Mouse (Mus musculus) intestine, embryonic 16.5 days (tissue): Measurements from ENCODE around the gene H2-DMb1. TPM values are rescaled to one million over a fixed set of nuclear protein-coding genes. Genes with fewer than 3 reads are reported as not detected.

Experiments used
- ATAC-seq: fragments of 200-750 bp; cut with Nextera tagmentation; 2 replicates; pipeline ENCODE4 v1.8.0; 2017; ENCODE audit warnings: moderate TSS enrichment, moderate library complexity
- H3K27ac ChIP-seq: fragments of 300-500 bp; sonication (generic); 2 replicates; pipeline ENCODE4 v1.5.1; 2014; ENCODE audit warnings: mild to moderate bottlenecking, low read length
- H3K27me3 ChIP-seq: fragments of 300-500 bp; sonication (generic); replicated peaks from 2 replicates; pipeline ENCODE4 v1.6.1; 2014; ENCODE audit warnings: low read length, control low read depth, mixed read lengths; ENCODE audit not compliant: control insufficient read depth, insufficient read depth
- H3K36me3 ChIP-seq: fragments of 300-500 bp; sonication (generic); 2 replicates; pipeline ENCODE4 v1.6.1; 2014; ENCODE audit warnings: low read length, control low read depth; ENCODE audit not compliant: control insufficient read depth, insufficient read depth
- H3K4me1 ChIP-seq: fragments of 300-500 bp; sonication (generic); 2 replicates; pipeline ENCODE4 v1.6.1; 2014; ENCODE audit warnings: low read length, control low read depth, mixed read lengths; ENCODE audit not compliant: control insufficient read depth, insufficient read depth
- H3K4me2 ChIP-seq: fragments of 300-500 bp; sonication (generic); 2 replicates; pipeline ENCODE4 v1.6.1; 2014; ENCODE audit warnings: low read depth, low read length, control low read depth
- H3K4me3 ChIP-seq: fragments of 300-500 bp; sonication (generic); 2 replicates; pipeline ENCODE4 v1.5.1; 2014; ENCODE audit warnings: mild to moderate bottlenecking, low read length
- H3K9ac ChIP-seq: fragments of 300-500 bp; sonication (generic); 2 replicates; pipeline ENCODE4 v1.6.1; 2014; ENCODE audit warnings: low read depth, low read length
- H3K9me3 ChIP-seq: fragments of 300-500 bp; sonication (generic); 2 replicates; pipeline ENCODE4 v1.6.1; 2016; ENCODE audit warnings: low read length, control low read depth; ENCODE audit not compliant: control insufficient read depth
- WGBS: fragments of 180-500 bp; shearing (Covaris S2); extraction: QIAGEN DNeasy Blood & Tissue Kit; methylation state at CpG from one replicate; pipeline ENCODE4 v1.1.7; 2014; 5-methylcytosine and 5-hydroxymethylcytosine counted together
- polyA plus RNA-seq: library from polyadenylated mRNA; unstranded; fragments of >200 nt; fragmentation: Nextera tagmentation; extraction: Ambion mirVana; gene quantifications from 2 replicates; pipeline ENCODE4 v1.2.1, GENCODE M21; 2015

The H2-DMb1 gene
- polyA plus RNA-seq, 1 experiment from 2014 or later, result 3.0 TPM

DNA sequence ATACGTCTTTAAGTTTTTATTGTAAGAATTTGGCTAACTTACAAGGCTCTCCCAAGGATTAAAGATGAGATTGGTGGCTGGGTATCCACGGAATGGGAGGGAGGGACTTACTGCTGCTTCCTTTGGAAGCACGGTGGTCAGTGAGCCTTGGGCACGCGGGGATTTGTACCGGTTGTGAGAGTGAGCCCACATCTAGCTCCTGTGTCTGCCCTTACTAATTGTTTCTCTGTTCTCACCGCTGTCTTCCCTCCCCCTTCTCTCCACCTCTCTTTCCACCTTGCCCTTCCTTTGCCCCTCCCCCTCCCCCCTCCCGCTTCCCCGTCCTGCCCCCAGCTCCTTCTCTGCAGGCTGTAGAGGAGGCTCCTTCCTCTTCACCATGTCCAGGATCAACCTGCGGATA lies 55.5 kb downstream of the H2-DMb1 start:
- no peak for ATAC-seq
- 23% methylated on average over 10 of the region's 10 CpGs for WGBS
- no peak overlapping the region for H3K9ac ChIP-seq

DNA sequence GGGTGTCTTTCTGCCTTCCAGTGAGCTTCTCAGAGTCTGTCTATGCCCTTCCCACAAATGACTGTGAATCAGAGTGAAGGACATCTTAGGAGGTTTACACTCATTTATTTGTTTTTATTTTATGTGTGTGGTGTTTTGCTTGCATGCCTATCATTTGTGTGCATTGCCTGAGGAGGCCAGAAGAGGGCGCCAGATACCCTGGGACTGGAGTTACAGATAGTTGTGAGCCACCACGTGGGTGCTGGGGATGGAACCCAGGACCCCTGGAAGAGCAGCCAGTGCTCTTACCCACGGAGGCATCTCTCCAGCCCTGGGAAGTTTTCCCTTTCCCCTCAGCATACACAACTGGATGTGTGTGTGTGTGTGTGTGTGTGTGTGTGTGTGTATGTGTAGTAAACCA lies 56.8 kb downstream of the H2-DMb1 start:
- H3K4me1 ChIP-seq, result peaks cover 2% of the 10 kb centered on the region
- peaks cover 26% of the 10 kb centered on the region for H3K27me3 ChIP-seq
- no peak overlapping the region for H3K9ac ChIP-seq
- H3K27ac ChIP-seq, result no peak overlapping the region
- no peaks in the 10 kb centered on the region for H3K9me3 ChIP-seq
- no peaks in the 10 kb centered on the region for H3K36me3 ChIP-seq
- H3K4me3 ChIP-seq, result no peak overlapping the region
- no peak overlapping the region for H3K4me2 ChIP-seq
- WGBS, result 41% methylated on average over 3 of the region's 3 CpGs
- ATAC-seq, result no peak

More for the DNA sequence above, 55.5 kb downstream of the H2-DMb1 start:
- Histone ChIP-seq H3K27me3 (peaks cover 19% of the 10 kb centered on the region), H3K4me3 (no peak overlapping the region), H3K9me3 (no peaks in the 10 kb centered on the region), H3K36me3 (no peaks in the 10 kb centered on the region), H3K4me2 (no peak overlapping the region), H3K27ac (no peak overlapping the region), H3K4me1 (peaks cover 2% of the 10 kb centered on the region)

Other genes with a start within 250 kb of the H2-DMb1 start
- gene Platr17, start 247.9 kb upstream of the H2-DMb1 start, polyA plus RNA-seq, result 0.40 TPM in 1 of 2 replicates, not detected in the other
- 37.6 and 41.6 TPM in 2 replicates for gene Daxx, start 243.7 kb upstream of the H2-DMb1 start, polyA plus RNA-seq
- 44.5 and 45.8 TPM in 2 replicates for gene Tapbp, start 237.2 kb upstream of the H2-DMb1 start, polyA plus RNA-seq
- gene Zbtb22, start 237.2 kb upstream of the H2-DMb1 start, polyA plus RNA-seq, result 12.9 and 15.0 TPM in 2 replicates
- 24.4 and 25.9 TPM in 2 replicates for gene Rgl2, start 223.5 kb upstream of the H2-DMb1 start, polyA plus RNA-seq
- gene Pfdn6, start 212.7 kb upstream of the H2-DMb1 start, polyA plus RNA-seq, result 150 and 167 TPM in 2 replicates
- 24.3 and 26.1 TPM in 2 replicates for gene Wdr46, start 212.4 kb upstream of the H2-DMb1 start, polyA plus RNA-seq
- 12.6 and 15.5 TPM in 2 replicates for gene B3galt4, start 201.6 kb upstream of the H2-DMb1 start, polyA plus RNA-seq
- 46.3 and 48.1 TPM in 2 replicates for gene Vps52, start 197.3 kb upstream of the H2-DMb1 start, polyA plus RNA-seq
- gene Rps18, start 197.1 kb upstream of the H2-DMb1 start, polyA plus RNA-seq, result 1,753 and 1,902 TPM in 2 replicates
- 307 and 325 TPM in 2 replicates for gene H2-K1, start 152.7 kb upstream of the H2-DMb1 start, polyA plus RNA-seq
- 9.3 and 12.1 TPM in 2 replicates for gene Ring1, start 128.4 kb upstream of the H2-DMb1 start, polyA plus RNA-seq
- 66.0 and 66.7 TPM in 2 replicates for gene H2-Ke6, start 125.0 kb upstream of the H2-DMb1 start, polyA plus RNA-seq
- 171 and 176 TPM in 2 replicates for gene Slc39a7, start 121.4 kb upstream of the H2-DMb1 start, polyA plus RNA-seq
- gene Rxrb, start 121.3 kb upstream of the H2-DMb1 start, polyA plus RNA-seq, result 37.6 and 38.4 TPM in 2 replicates
- gene Col11a2, start 113.6 kb upstream of the H2-DMb1 start, polyA plus RNA-seq, result 0.20 and 0.45 TPM in 2 replicates
- gene H2-Oa, start 60.7 kb upstream of the H2-DMb1 start, polyA plus RNA-seq, result 0.62 and 0.95 TPM in 2 replicates
- gene H2-DMa, start 33.5 kb upstream of the H2-DMb1 start, polyA plus RNA-seq, result 13.4 and 15.3 TPM in 2 replicates
- gene Brd2, start 30.4 kb upstream of the H2-DMb1 start, polyA plus RNA-seq, result 72.3 and 73.0 TPM in 2 replicates
- gene H2-DMb2, start 9.8 kb upstream of the H2-DMb1 start, polyA plus RNA-seq, result 0.87 and 0.99 TPM in 2 replicates
- 8.4 and 8.5 TPM in 2 replicates for gene Tap1, start 34.5 kb downstream of the H2-DMb1 start, polyA plus RNA-seq
- 13.4 and 15.3 TPM in 2 replicates for gene Psmb9, start 34.7 kb downstream of the H2-DMb1 start, polyA plus RNA-seq
- 20.7 and 23.1 TPM in 2 replicates for gene Psmb8, start 44.6 kb downstream of the H2-DMb1 start, polyA plus RNA-seq
- gene Tap2, start 50.5 kb downstream of the H2-DMb1 start, polyA plus RNA-seq, result 7.2 and 9.1 TPM in 2 replicates
- 0.15 and 0.21 TPM in 2 replicates for gene H2-Ob, start 85.8 kb downstream of the H2-DMb1 start, polyA plus RNA-seq
- 28.5 and 30.9 TPM in 2 replicates for gene H2-Ab1, start 104.6 kb downstream of the H2-DMb1 start, polyA plus RNA-seq
- gene H2-Aa, start 134.8 kb downstream of the H2-DMb1 start, polyA plus RNA-seq, result 15.7 and 17.5 TPM in 2 replicates
- 11.0 and 11.1 TPM in 2 replicates for gene H2-Eb1, start 152.8 kb downstream of the H2-DMb1 start, polyA plus RNA-seq
- 0.05 TPM in 1 of 2 replicates, not detected in the other for gene H2-Eb2, start 172.6 kb downstream of the H2-DMb1 start, polyA plus RNA-seq
- 10.6 and 16.0 TPM in 2 replicates for gene Btnl2, start 201.8 kb downstream of the H2-DMb1 start, polyA plus RNA-seq
- 30.2 and 43.2 TPM in 2 replicates for gene Btnl1, start 224.1 kb downstream of the H2-DMb1 start, polyA plus RNA-seq
- 0.81 and 1.2 TPM in 2 replicates for gene BC051142, start 245.7 kb downstream of the H2-DMb1 start, polyA plus RNA-seq